8 mouse cellular contexts compared by ENCODE assay signal in genomic region chr5:122989551-122990330, GRCm38 (mm10). TPM values are rescaled to one million over a fixed set of nuclear protein-coding genes. Genes with fewer than 3 reads are reported as not detected.
DNase-seq lines count a peak whose midpoint lies in the region; ATAC-seq lines count a peak whose summit lies in the region.

Gene Kdm2b (minus strand): TSS chr5:122989823.

- H3K9me3 ChIP-seq in hindbrain, embryonic 15.5 days: no peaks in the 10 kb centered on the region
- no peaks in the 10 kb centered on the region for H3K9me3 ChIP-seq in midbrain, embryonic 13.5 days

- peaks cover 52% of the 10 kb centered on the region for H3K4me1 ChIP-seq in hindbrain, embryonic 15.5 days (replicated peaks)
- peaks cover 60% of the 10 kb centered on the region for H3K4me1 ChIP-seq in midbrain, embryonic 13.5 days (replicated peaks)

- ATAC-seq in hindbrain, embryonic 15.5 days (ENCODE audit: low FRiP score, low read depth): peak; percentile 32; the same call in 1 of the 2 replicates
- ATAC-seq in midbrain, embryonic 13.5 days: peak; percentile 48; the same call in 1 of the 2 replicates

- DNase-seq in frontal cortex, adult 2 months (ENCODE audit: extremely low spot score in 1 of 2, low spot score in 1 of 2): no peak
- DNase-seq in frontal cortex, postnatal 10 days (ENCODE audit: low spot score in 2 of 2): no peak
- peak; percentile 46 for DNase-seq in adrenal gland, postnatal 14 days
- no peak for DNase-seq in gastrocnemius, adult 18-20 months (ENCODE audit: low spot score)
- DNase-seq in left cerebral cortex, postnatal 36 days (ENCODE audit: low spot score in 2 of 2): no peak
- no peak for DNase-seq in frontal cortex, postnatal 36 days (ENCODE audit: low spot score in 2 of 2)

- peak within 1 kb of the TSS; percentile 77 for H3K27ac ChIP-seq in hindbrain, embryonic 15.5 days (replicated peaks)
- H3K27ac ChIP-seq in midbrain, embryonic 13.5 days: peak within 1 kb of the TSS; percentile 84

- H3K27me3 ChIP-seq in hindbrain, embryonic 15.5 days: no peaks in the 10 kb centered on the region
- H3K27me3 ChIP-seq in midbrain, embryonic 13.5 days: 0 out of 2 replicates have a peak, but pooled peaks cover 2% of the 10 kb centered on the region

- peak within 1 kb of the TSS; percentile 78 for H3K4me3 ChIP-seq in hindbrain, embryonic 15.5 days
- peak within 1 kb of the TSS; percentile 68 for H3K4me3 ChIP-seq in midbrain, embryonic 13.5 days (replicated peaks)

- H3K4me2 ChIP-seq in hindbrain, embryonic 15.5 days: peak within 1 kb of the TSS; percentile 98
- H3K4me2 ChIP-seq in midbrain, embryonic 13.5 days (replicated peaks): peak within 1 kb of the TSS; percentile 99

- 2% methylated on average over 14 of the region's 15 CpGs for WGBS in hindbrain, embryonic 15.5 days
- 2% methylated on average over 15 of the region's 15 CpGs for WGBS in midbrain, embryonic 13.5 days

- peak within 1 kb of the TSS; percentile 68 for H3K9ac ChIP-seq in hindbrain, embryonic 15.5 days
- peak within 1 kb of the TSS; percentile 82 for H3K9ac ChIP-seq in midbrain, embryonic 13.5 days (replicated peaks)

- intact Hi-C loops in left cerebral cortex, postnatal 36 days (cut with DNase I): loop anchor here (2.0 kb wide), 1 partner anchor 25 kb away; the partner anchor contains the start of gene Orai1

- no peaks in the 10 kb centered on the region for H3K36me3 ChIP-seq in hindbrain, embryonic 15.5 days
- no peaks in the 10 kb centered on the region for H3K36me3 ChIP-seq in midbrain, embryonic 13.5 days

RNA-seq across cellular contexts. Expression of gene Kdm2b, which starts in this region (rescaled TPM):
- polyA plus RNA-seq in frontal cortex, adult 2 months (2012; rRNA removed): 18.7 and 20.9 TPM in 2 replicates
- total RNA-seq in adrenal gland, postnatal 14 days (2021): 20.5 and 24.7 TPM in 2 replicates
- 10 to 100 TPM; 13.1 to 17.1 TPM for total RNA-seq in gastrocnemius, adult 18-20 months (2021)
- polyA plus RNA-seq in hindbrain, embryonic 15.5 days (2015; fragmentation: Nextera tagmentation; extraction: Ambion mirVana): 95.4 and 99.5 TPM in 2 replicates
- 10 to 100 TPM; 23.7 to 27.3 TPM for total RNA-seq in left cerebral cortex, postnatal 36 days (2021)
- polyA plus RNA-seq in midbrain, embryonic 13.5 days (2015; fragmentation: Nextera tagmentation; extraction: Ambion mirVana): 116 and 117 TPM in 2 replicates
